Mouse (Mus musculus) intestine, embryonic 16.5 days (tissue): ENCODE data around the gene Agpat2. TPM values are rescaled to one million over a fixed set of nuclear protein-coding genes. Genes with fewer than 3 reads are reported as not detected.

ENCODE experiments used
- ATAC-seq: fragments of 200-750 bp; cut with Nextera tagmentation; 2 replicates; pipeline ENCODE4 v1.8.0; 2017; ENCODE audit warnings: moderate TSS enrichment, moderate library complexity
- H3K27ac ChIP-seq: fragments of 300-500 bp; sonication (generic); 2 replicates; pipeline ENCODE4 v1.5.1; 2014; ENCODE audit warnings: mild to moderate bottlenecking, low read length
- H3K27me3 ChIP-seq: fragments of 300-500 bp; sonication (generic); replicated peaks from 2 replicates; pipeline ENCODE4 v1.6.1; 2014; ENCODE audit warnings: low read length, control low read depth, mixed read lengths; ENCODE audit not compliant: control insufficient read depth, insufficient read depth
- H3K36me3 ChIP-seq: fragments of 300-500 bp; sonication (generic); 2 replicates; pipeline ENCODE4 v1.6.1; 2014; ENCODE audit warnings: low read length, control low read depth; ENCODE audit not compliant: control insufficient read depth, insufficient read depth
- H3K4me1 ChIP-seq: fragments of 300-500 bp; sonication (generic); 2 replicates; pipeline ENCODE4 v1.6.1; 2014; ENCODE audit warnings: low read length, control low read depth, mixed read lengths; ENCODE audit not compliant: control insufficient read depth, insufficient read depth
- H3K4me2 ChIP-seq: fragments of 300-500 bp; sonication (generic); 2 replicates; pipeline ENCODE4 v1.6.1; 2014; ENCODE audit warnings: low read depth, low read length, control low read depth
- H3K4me3 ChIP-seq: fragments of 300-500 bp; sonication (generic); 2 replicates; pipeline ENCODE4 v1.5.1; 2014; ENCODE audit warnings: mild to moderate bottlenecking, low read length
- H3K9ac ChIP-seq: fragments of 300-500 bp; sonication (generic); 2 replicates; pipeline ENCODE4 v1.6.1; 2014; ENCODE audit warnings: low read depth, low read length
- H3K9me3 ChIP-seq: fragments of 300-500 bp; sonication (generic); 2 replicates; pipeline ENCODE4 v1.6.1; 2016; ENCODE audit warnings: low read length, control low read depth; ENCODE audit not compliant: control insufficient read depth
- WGBS: fragments of 180-500 bp; shearing (Covaris S2); extraction: QIAGEN DNeasy Blood & Tissue Kit; methylation state at CpG from one replicate; pipeline ENCODE4 v1.1.7; 2014; 5-methylcytosine and 5-hydroxymethylcytosine counted together
- polyA plus RNA-seq: library from polyadenylated mRNA; unstranded; fragments of >200 nt; fragmentation: Nextera tagmentation; extraction: Ambion mirVana; gene quantifications from 2 replicates; pipeline ENCODE4 v1.2.1, GENCODE M21; 2015

Gene Agpat2
- polyA plus RNA-seq = 113 and 116 TPM in 2 replicates

GRCm38 (mm10) chr2:26603720-26604671, at the start of gene Agpat2:
Gene Agpat2, minus strand, starts transcription at chr2:26604417.
- Histone ChIP-seq H3K27ac (peak within 1 kb of the TSS; percentile 92), H3K4me1 (peaks cover 26% of the 10 kb centered on the region), H3K9me3 (no peaks in the 10 kb centered on the region), H3K4me2 (peak within 1 kb of the TSS; percentile 68), H3K4me3 (peak within 1 kb of the TSS; percentile 76), H3K9ac (peak within 1 kb of the TSS; percentile 92), H3K36me3 (no peaks in the 10 kb centered on the region), H3K27me3 (no peaks in the 10 kb centered on the region)
- ATAC-seq = peak; percentile 87
- under 1% methylated on average over 101 of the region's 103 CpGs for WGBS

GRCm38 (mm10) chr2:26646643-26647293, 42.6 kb upstream of the Agpat2 start:
- Histone ChIP-seq H3K9me3 (no peaks in the 10 kb centered on the region), H3K9ac (no peak overlapping the region), H3K4me3 (no peak overlapping the region), H3K27me3 (no peaks in the 10 kb centered on the region), H3K4me1 (0 out of 2 replicates have a peak, but pooled peaks cover 3% of the 10 kb centered on the region), H3K27ac (no peak overlapping the region), H3K36me3 (no peaks in the 10 kb centered on the region), H3K4me2 (no peak overlapping the region)
- WGBS = 12% methylated on average over 3 of the region's 3 CpGs
- peak; percentile 92 for ATAC-seq

DNA sequence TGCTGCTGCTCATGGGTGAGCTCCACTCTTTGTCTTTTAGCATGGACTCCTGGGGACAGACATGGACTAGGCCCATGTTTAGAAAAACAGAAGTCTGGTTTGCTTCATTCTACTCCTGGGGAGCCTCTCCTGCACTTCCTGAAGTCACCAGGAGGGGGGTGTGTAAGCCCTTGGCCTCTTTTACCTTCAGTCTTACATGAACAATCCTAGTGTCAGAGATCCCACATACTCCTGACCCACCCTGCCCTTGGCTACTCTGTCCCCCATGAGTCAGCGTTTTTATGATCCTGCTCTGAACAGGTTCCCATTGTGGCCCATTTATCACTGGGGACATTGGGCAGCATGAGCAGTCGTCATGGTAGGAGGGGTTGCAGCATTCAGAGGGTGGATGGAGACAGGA, 39.7 kb upstream of the Agpat2 start:
- Histone ChIP-seq H3K27me3 (no peaks in the 10 kb centered on the region), H3K36me3 (no peaks in the 10 kb centered on the region), H3K27ac (no peak overlapping the region), H3K4me1 (peaks cover 9% of the 10 kb centered on the region; the same call in 1 of the 2 replicates), H3K9me3 (no peaks in the 10 kb centered on the region), H3K4me3 (no peak overlapping the region), H3K9ac (no peak overlapping the region), H3K4me2 (no peak overlapping the region)
- ATAC-seq = no peak
- 55% methylated on average over 2 of the region's 2 CpGs for WGBS

- no peak overlapping the region for H3K27ac ChIP-seq
- 69% methylated on average over 7 of the region's 7 CpGs for WGBS
- ATAC-seq = no peak
- H3K9ac ChIP-seq = no peak overlapping the region
- H3K4me2 ChIP-seq = no peak overlapping the region
- no peaks in the 10 kb centered on the region for H3K27me3 ChIP-seq
- H3K9me3 ChIP-seq = no peaks in the 10 kb centered on the region
- peaks cover 5% of the 10 kb centered on the region; the same call in 1 of the 2 replicates for H3K36me3 ChIP-seq
- no peak overlapping the region for H3K4me3 ChIP-seq
- H3K4me1 ChIP-seq = peaks cover 25% of the 10 kb centered on the region
These were observed 36.9 kb upstream of the Agpat2 start for GRCm38 (mm10) chr2:26641006-26641647.

GRCm38 (mm10) chr2:26639838-26640830, 35.9 kb upstream of the Agpat2 start:
- Histone ChIP-seq H3K27me3 (no peaks in the 10 kb centered on the region), H3K27ac (peak overlapping the region; percentile 78), H3K4me3 (peak overlapping the region; percentile 91), H3K4me1 (peaks cover 25% of the 10 kb centered on the region), H3K4me2 (peak overlapping the region; percentile 62), H3K9ac (peak overlapping the region; percentile 92), H3K9me3 (no peaks in the 10 kb centered on the region), H3K36me3 (peaks cover 11% of the 10 kb centered on the region)
- ATAC-seq = peak; percentile 70
- WGBS = 3% methylated on average over 49 of the region's 49 CpGs

DNA sequence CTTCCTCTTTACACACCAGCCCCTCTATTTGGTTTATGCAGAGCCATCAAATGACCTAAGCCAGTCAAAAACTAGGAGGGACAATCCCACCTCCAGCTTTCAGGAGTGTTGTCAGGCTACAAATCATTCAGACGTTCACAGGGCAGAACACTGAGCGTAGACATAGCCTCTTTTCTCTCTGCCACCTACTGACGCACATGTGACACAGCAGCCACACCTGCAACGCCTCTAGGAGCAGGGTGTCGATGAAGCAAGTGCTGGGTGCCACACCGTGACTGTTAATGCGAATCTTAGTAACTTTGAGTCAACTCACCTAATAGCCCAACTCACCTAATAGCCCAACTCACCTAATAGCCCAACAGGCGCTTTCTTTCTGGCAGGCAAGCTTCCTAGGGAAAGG, 34.9 kb upstream of the Agpat2 start:
- H3K9me3 ChIP-seq = no peaks in the 10 kb centered on the region
- no peaks in the 10 kb centered on the region for H3K27me3 ChIP-seq
- H3K27ac ChIP-seq = peak overlapping the region; percentile 78; the same call in 1 of the 2 replicates
- H3K4me2 ChIP-seq = peak overlapping the region; percentile 62
- peaks cover 25% of the 10 kb centered on the region for H3K4me1 ChIP-seq
- H3K4me3 ChIP-seq = peak overlapping the region; percentile 91
- peak; percentile 59 for ATAC-seq
- H3K9ac ChIP-seq = peak overlapping the region; percentile 92
- H3K36me3 ChIP-seq = peaks cover 11% of the 10 kb centered on the region
- WGBS = 4% methylated on average over 8 of the region's 8 CpGs

DNA sequence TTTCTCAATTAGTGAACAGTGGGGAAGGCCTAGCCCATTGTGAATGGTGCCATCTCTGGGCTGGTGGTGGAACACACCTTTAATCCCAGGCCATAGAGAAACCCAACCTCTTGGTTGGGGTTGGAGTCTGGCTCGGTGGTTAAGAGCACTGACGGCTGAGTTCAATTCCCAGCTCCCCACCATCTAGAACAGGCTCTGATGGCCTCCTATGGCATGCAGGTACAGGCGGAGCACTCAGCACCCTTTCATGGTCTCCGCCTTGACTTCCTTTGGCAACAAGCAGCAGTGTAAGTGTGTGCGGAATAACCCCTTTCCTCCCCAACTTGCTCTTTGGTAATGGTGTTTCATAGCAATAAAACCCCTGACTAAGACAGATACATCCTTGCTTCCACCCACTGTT, 34.4 kb upstream of the Agpat2 start:
- H3K36me3 ChIP-seq = peaks cover 11% of the 10 kb centered on the region
- peak overlapping the region; percentile 92 for H3K9ac ChIP-seq
- no peaks in the 10 kb centered on the region for H3K9me3 ChIP-seq
- peak overlapping the region; percentile 25; the same call in 1 of the 2 replicates for H3K27ac ChIP-seq
- H3K4me3 ChIP-seq = peak overlapping the region; percentile 91
- H3K4me2 ChIP-seq = peak overlapping the region; percentile 62
- 51% methylated on average over 5 of the region's 5 CpGs for WGBS
- no peak for ATAC-seq
- H3K27me3 ChIP-seq = no peaks in the 10 kb centered on the region
- peaks cover 25% of the 10 kb centered on the region for H3K4me1 ChIP-seq

- no peak for ATAC-seq
- H3K27ac ChIP-seq = 0 out of 2 replicates have a peak overlapping the region, but pooled peaks have one; percentile 25
- H3K36me3 ChIP-seq = peaks cover 11% of the 10 kb centered on the region
- no peaks in the 10 kb centered on the region for H3K27me3 ChIP-seq
- no peaks in the 10 kb centered on the region for H3K9me3 ChIP-seq
- peak overlapping the region; percentile 91 for H3K4me3 ChIP-seq
- peak overlapping the region; percentile 62 for H3K4me2 ChIP-seq
- peak overlapping the region; percentile 92; the same call in 1 of the 2 replicates for H3K9ac ChIP-seq
- WGBS = 77% methylated on average over 5 of the region's 5 CpGs
- H3K4me1 ChIP-seq = peaks cover 25% of the 10 kb centered on the region
These were observed 33.8 kb upstream of the Agpat2 start for GRCm38 (mm10) chr2:26638039-26638438.
